Mouse (Mus musculus): Measurements from ENCODE around the gene Mapre3.

The Mapre3 gene

DNA sequence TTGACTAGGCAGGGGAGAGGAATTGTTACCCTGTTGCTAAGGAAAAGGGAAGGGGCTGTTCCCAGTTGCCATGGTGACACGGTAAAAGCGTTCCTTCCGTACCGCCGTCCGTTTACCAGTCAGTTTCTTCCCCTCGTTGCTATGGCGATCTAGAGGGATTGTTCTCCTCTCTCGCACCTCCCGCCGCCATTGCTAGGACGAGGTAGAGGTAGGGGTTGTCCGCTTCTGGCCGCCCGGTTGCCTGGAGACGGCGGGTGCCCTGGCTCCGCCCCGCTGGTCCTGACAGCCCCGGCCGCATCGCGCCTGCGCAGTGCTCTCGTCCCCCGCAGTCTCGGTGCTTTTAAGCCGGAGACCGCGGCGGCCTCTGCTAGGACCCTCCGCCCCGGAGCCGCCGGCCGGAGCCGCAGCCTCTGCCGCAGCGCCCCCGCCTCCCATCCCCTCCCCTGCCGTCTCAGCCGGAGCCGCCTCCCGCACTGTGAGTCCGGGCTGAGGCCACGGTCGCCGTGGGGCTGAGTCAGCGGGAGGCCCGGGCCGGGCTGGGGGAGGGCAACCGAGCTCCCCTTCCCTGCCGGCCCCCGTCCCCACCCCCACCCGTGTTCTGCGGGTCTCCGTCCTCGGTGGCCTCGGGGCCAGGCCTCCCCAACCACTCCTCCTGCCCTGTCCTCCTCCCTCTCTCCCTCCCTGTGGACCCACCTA is at the start of gene Mapre3:
Gene Mapre3 (plus strand): TSS at position 218 of the 696 bp plus-strand sequence.
- DNase-seq (ENCODE audit: low spot score), result peak; percentile 88

DNA sequence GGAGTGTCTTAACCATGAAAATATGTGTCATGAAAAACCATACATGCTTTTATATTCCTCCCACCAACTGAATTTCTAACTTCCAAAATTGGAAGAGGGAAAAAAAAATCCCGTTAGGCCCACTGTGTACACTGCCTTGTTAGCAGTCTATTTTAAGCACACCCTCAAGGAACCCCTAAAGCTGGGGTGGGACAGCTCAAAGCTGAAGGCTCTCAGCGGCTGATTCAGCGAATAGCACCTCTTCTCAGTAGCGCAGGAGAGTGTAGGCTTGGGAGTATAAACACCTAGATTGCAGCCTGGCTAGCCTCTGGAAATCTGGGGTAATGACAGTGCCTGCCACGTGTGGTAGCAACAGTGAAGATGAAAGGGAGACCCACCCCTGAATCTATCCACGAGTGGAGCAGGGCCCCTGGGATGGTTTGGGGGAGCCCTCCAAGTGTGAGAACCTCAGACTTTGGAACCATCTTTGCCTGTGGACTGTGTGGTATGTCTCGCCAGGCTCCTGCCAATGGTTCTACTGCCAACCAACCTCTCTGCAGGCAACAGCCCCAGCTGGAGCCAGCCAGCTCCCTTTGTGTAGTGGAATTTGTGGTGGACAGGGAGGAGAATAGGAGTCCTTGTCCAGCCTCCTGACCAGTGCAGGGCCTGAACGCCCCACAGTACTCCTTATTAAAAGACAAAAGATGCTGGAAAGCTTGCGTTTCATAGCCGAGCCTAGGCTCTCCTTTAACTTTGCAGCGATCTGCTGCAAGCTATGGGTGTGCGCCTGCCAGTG is 48.7 kb upstream of the Mapre3 start:
- DNase-seq (ENCODE audit: low spot score), result no peak

DNA sequence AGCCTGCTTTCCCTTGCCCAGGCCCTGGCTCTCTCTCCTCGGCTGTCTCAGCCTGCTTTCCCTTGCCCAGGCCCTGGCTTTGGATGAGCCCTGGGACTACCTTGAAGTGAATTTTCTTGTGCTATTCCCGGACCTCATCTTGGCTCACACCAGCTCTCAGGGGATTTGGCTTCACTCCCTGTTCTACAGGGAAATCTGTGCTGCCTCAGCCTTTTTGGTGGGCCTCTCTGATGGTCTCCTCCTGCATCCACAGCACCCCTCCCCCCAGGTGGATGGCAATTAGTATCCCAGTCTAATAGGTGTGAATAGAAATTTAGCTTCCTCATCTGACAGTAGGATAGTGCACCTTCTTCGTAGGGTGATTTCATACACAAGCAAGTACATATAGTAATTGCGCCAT is 46.4 kb upstream of the Mapre3 start:
- DNase-seq (ENCODE audit: low spot score), result no peak

DNA sequence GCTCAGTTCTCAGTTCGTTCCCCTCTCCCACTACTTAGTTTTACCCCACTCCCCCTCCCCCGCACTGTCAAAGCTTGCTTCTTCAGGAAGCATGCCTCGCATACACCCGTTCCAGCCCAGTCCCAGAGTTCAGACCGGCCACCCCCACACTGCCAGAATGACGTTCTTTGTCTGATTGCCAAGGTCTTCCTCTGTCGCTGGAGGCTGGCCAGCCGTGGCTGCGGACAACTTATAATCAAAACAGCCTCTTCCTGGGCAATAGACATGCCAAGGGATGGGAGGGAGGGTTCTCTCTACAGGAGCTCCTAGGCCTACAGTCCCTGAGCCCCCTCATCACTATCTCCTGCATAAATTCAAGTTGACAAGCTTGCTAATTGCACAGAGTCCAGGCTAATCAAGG is 45.8 kb upstream of the Mapre3 start:
- peak; percentile 32 for DNase-seq (ENCODE audit: low spot score)

DNA sequence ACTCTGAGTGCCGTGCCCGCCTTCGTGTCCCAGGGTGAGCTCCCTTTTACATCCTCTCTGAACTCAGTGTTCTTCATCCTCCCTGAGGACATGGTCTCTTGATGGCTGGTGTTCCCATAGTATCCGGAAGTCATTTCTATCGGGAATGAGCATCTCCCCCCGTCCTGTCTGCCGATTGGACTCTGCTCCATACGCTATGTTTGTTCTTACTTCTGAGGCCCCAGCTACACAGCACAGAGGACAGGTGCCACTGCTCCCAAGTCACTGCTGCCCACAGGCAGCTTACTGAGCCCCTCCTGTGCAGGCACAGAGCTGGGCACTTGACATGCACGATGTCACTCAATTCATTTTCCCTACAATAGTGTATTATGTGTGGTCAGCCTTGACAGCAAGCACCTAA is 45.4 kb upstream of the Mapre3 start:
- no peak for DNase-seq (ENCODE audit: low spot score)

DNA sequence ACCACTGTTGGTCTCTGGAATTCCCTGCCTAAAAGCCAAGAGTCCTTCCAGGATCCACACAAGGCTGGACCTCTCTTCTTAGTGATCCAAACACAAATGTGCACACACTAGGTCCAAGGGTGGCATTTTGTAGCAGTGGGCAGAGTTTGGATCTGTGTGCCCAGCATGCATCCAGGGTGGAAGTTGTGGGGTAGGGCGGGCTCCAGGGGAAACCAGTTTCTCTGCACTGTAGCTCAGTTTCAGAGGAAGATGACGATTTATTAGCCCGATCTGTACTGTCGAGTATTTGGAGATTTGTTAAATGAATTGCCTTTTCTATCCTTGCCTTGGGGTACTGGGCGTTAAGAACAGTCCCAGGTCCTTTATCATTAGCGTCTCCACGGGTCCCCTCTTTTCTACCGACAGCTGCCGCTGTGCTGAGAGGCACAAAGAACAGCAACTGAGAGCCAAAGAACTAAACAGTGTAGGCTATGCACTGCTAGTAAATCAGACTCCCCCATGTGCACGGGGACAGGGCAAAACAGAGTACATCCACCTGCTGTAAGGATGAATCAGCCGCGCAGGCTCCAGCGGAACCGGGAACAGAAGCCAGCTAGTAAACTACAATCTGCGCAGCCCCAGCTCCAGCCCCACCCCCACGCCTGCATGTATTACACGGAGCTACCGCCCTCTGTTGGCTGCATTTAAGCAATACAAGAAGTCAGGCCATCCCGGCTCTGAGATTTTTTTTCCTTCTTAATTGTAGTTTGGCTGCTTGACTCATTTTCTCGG is 39.7 kb upstream of the Mapre3 start:
- DNase-seq (ENCODE audit: low spot score), result peak; percentile 93

DNA sequence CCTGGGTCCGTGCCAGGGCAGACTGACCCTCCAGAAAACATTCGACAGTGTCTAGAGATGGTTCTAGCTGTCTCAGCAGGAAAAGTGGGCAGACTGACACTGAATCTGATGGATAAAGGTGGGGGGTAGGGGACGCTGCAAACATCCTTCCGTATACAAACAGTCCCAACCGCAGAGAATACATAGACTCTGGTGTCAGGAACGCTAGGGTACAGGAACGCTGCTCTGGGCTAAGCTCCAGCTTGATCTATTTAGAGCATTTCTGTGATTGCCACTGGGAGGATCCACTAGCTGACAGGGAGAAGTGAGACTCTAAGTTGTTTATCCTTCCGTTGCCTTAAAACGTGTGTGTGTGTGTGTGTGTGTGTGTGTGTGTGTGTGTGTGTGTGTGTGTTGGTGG is 33.7 kb upstream of the Mapre3 start:
- DNase-seq (ENCODE audit: low spot score), result no peak

DNA sequence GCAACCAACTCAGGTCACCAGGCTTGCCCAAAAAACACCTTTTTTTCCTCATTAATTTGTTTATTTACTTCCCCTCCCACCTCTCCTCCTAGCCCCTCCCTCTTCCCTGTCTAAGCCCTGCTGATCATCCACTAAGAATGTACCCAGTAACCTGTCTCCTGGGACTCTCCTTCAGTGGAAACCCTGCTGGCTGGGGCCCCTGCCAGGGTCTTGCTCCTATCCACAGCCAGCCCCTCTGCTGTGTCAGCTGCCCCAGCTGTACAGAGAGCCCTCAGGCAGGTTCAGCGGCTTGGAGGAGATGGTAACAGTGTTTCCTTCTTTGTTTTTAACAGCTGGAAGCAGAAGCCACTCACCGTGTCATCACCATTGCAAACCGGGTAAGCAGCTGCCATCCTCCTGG is 33.3 kb upstream of the Mapre3 start:
- DNase-seq (ENCODE audit: low spot score), result no peak

DNA sequence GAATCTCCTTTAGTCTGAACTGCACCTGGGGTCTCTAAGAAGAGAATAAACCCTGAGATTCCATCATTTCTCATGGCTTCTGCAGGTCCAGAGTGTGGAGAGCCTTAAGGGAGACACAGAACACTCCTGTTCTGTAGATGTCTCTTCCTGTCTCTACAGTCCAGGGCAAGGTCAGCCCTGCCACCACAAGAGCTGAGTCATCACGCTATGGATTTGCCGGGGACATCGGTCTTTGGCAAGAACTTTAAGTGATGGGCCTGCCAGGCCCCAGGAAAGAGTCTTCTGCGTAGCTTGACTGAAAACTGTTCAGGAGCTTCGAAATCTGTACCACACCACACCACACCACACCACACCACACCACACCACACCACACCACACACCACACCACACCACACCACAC is 27.1 kb upstream of the Mapre3 start:
- no peak for DNase-seq (ENCODE audit: low spot score)

DNA sequence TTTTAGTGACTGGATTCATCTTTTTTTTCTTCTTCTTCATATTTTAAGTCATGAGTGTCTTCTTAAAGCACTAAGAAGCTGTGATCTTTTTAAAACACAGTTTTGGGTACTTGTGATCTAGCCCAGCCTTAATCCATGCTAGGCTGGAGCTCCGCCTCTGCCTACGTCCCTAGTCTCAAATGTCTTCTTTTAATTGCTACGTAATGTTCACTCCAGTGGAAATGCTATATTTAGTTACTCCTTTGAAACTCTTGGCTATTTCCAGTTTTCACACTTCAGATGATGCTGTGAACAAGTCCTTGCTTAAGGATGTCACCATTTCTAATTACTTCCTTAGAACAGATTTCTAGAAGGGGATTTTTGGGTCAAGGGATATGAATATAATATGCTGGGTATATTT is 24.4 kb upstream of the Mapre3 start:
- no peak for DNase-seq (ENCODE audit: low spot score)

DNA sequence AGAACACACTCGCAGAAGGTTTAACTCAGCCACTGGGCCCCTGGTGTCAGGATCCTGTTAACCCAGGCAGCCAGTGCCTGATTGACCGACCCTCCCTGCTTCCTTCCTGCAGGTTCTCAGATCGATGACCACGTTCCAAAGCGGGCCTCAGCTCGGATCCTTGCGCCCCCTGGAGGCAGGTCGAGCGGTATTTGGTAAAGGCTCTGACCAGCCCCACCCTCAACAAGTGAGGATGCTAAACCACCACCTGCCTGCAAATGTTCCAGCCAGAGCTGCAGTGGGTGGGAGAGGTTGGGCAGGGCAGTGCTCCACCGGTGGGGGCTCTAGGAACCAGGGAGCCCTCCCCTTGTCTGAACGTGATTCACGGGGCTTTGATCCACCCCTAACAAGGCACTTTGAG is 18.3 kb upstream of the Mapre3 start:
- peak; percentile 85 for DNase-seq (ENCODE audit: low spot score)

DNA sequence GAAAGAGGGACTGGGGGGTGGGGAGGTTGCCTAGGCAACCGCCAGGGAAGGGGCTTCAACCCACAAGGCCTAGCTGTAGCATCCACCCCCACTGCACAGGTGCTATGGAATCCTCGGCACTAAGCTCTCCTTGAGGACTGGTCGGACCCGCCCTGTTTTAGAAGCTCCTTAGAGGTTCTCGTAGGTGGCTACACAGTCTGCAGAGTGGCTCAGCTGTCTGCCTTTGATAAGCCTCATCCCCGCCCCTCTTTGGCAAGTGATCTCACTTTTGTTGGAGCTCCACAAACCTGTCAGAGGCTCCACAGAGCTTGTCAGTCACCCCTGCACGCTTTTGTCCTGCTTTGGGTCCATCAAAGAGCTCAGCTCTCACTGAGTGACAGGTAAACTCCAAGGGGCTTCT is 17.0 kb upstream of the Mapre3 start:
- no peak for DNase-seq (ENCODE audit: low spot score)

DNA sequence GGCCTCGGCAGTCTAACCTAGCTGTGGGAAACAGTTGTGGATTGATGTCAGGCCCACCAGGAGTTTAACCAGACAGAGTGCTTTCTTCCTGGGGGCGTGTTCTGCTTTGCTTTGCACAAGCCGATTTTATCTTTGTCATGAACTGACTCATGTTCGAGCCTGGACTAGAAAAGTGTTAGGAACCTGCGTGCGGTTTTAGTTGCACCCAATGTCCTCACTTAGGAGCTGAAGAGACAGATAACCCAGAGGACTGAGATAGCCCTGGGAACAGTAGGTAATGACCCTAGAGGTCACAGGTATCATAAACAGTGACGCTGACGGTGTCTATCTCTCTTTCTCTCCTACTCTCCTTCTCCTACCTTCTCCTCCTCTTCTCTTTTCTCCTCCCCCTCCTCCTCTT is 16.5 kb upstream of the Mapre3 start:
- no peak for DNase-seq (ENCODE audit: low spot score)

DNA sequence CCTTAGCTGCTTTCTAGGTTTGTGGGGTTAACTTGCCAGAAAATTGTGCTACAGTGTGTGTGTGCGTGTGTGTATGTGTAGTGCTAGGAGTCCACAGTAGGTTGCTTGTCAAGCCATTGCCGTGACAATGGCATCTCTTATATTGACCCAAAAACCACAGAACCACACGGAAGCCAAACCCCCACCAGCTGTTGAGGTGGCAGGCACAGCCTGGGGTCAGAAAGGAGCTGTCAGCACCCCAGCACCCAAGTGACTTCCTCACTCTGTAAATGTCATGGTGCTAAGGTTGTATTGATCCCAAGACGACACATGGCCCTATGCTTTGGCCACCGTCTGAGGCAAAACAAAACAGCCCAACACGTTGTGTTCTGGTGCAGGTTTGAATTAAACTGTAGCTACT is 15.5 kb upstream of the Mapre3 start:
- no peak for DNase-seq (ENCODE audit: low spot score)

DNA sequence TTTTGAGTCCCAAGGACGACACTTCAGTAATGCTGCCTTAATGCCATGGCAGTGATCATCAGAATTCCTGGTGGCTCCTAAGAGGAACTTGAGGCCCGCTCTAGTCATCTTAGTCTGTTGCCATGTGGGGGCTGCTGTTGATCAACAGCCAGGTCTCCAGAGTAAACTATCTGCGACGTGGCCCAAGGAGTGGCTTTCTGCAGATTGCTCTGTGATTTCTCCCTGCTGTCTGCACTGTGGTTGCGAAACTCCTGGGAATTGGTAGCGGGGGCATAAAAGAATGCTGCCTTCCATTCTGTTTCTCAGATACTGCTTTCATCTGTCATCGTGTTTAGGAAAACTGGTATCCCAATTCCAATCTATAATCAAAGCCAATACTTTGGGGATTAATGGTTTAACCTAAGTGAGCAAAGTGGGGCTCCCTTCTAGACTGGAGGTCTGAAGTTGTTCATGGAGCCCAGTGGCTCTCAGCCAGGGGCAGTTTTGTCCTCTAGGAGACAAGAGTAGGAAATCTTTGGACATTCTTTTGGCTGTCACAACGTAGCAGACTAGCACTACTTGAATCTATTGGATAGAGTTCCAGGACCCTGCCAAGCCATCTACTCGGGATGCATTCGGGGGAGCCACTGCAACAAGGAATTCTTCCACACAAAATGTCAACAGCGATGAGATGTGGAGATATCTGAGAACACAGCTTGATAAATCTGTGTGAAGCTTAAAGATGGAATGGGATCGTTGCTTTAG is 11.5 kb upstream of the Mapre3 start:
- no peak for DNase-seq (ENCODE audit: low spot score)

DNA sequence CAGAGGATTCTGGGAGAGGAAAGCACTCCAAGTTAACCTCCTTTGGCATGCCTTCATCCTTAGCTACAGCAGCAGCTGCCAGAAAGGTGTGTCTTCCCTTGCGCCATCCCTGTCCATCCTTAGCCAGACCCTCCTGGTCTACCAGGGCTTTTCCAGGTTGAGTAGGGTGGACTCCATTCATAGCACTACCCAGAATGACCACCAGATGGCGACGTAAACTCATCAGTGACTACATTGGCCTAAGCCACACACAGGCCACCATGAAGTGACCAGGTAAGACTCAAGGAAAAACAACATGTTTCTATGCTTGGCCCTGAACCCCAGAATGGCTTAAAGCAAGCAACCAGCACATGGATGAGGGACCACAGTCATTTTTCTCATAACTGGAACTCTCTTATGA is 8.3 kb upstream of the Mapre3 start:
- DNase-seq (ENCODE audit: low spot score), result peak; percentile 89

DNA sequence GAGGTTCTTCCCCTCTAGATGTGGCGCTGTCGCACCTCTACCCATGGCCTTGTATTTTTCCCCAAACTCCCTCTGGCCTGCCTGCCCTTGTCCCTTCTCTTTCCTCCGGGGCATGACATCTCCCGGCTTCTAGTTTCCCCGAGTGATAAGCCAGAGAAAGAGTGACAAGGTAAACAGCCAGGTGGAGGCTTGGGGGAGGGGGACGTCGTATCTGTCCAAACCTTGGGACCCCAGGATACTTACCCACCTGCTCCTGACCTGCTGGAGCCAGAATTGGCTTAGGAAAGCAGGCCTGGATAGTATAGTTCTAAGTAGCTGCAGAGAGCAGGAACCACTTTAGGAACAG is 652 bp downstream of the Mapre3 start:
- DNase-seq (ENCODE audit: low spot score), result no peak

DNA sequence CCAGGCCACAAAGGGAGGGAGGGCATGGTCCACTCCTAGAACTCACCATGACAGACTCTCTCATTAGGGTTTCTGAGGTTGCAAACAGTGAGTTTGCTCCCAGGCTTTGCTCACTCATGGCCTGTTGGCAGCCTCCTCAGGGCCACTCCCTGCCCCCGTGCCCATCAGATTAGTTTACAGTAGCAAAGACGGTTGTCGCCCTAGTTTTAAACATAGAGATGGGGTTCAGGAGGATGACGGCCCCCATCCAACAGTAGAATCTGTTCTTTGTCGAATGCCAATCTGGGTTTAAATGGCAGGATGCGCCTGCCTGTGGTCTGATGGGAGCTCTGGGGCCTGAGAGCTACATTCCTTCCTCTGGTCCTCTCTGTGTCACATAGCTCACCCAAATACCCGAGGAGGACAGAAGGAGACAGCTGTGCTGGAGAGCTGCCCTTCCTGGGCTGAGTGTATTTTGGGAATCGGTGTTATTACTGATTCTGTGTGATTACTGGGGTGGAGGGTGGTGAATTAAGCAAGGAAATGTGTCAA is 1.9 kb downstream of the Mapre3 start:
- no peak for DNase-seq (ENCODE audit: low spot score)

DNA sequence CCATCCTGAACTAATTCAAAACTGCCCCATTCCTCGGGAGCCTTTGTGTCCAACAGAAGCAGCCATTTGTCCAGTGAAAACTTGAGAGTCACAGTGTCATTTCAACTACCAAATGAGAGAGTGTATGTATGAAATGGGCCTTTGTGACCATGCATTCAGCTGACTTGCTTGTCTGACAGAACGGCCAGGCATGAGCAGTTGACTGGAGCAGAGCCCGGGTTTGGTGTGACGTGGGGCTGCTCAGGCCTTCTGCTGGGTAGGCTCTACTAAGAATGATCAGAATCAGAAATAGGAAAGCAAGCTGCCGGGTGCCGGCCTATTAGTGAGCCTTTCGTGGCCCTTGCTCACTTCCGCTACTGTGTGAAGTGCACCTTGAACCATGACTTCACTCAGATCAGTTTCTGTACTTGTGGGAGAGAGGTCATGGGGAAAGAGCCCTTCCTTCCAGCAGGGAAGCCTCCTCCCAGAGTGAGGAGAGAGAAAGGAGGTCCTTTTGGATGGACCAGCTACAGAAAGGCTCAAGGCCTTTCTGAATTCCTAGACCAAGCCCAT is 4.4 kb downstream of the Mapre3 start:
- DNase-seq (ENCODE audit: low spot score), result no peak

DNA sequence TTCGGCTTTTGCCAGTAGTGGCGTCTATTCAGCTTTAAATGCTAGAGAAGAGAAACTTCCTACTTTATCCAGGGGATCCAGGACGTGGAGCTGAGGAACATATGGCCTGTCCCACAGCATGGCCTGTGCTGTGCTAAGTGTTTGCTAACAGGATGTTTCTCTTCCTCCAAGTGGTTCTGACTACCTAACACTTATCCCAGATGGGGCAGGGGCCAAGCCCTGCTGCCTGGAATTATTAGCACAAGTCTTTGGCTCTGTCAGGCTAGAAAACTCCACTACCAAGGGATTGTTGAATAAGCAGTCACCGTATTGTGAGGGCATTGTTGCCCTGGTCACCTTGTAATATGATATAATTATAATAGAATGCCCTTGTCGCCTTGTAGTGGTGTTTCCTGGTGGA is 8.2 kb downstream of the Mapre3 start:
- DNase-seq (ENCODE audit: low spot score), result no peak

DNA sequence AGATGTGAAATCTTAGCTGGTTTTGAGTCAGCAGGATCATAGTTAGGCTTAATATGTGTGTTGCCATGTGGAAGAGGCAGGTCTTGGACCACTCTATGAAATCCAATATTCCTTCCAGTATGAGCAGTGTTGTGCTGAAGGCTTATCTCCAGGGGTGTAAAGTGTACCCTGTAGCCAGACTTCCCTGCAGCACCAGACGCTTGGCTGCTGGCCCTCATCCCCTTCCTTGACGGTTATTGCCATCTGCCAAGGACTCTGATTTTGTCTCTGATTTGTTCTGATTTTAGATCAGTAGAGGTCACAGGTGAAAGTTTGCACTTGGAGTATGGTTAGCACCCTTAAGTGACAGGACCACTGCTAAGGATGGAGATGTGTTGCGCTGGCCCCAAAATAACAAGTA is 8.7 kb downstream of the Mapre3 start:
- no peak for DNase-seq (ENCODE audit: low spot score)
